In the genomic region with DNA sequence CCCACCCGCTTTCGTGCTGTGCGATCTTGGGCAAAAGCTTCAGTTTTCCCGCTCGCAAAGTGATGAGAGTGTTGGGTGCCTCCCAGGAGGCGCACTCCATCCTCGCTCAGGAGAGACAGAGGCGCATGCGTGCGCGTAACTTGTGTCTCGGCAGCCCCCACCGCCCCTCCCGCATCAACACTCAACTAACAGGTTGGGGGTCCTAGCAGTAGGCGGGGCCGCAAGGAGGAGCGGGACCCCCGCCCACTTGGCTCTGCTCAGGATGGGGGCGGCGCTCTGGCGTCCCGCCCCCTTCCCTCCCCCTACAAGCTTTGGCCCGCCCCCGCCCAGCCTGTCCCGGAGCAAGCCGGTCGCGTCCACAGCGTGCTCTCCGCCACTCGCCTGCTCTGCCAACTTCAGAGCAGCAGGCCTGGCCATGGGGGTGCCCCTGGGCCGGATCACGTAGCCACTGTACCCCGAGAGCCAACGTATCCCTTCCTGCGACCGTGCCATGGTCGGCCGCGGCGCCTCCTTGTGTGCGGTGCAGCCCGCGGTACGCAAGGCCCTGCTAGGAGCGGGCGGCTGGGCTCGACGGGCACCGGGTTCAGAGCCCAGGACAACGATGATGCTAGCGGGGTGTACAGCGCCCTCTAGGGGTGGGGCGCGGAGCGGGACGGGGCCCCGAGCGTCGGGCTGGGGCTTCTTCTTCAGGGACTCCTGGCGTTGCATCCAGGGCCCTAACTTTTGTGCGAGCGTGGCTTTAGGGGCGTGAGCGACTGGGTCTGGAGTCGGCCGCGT, we compare ENCODE assay signal across 8 mouse cellular contexts. TPM values are rescaled to one million over a fixed set of nuclear protein-coding genes. Genes with fewer than 3 reads are reported as not detected.
DNase-seq lines count a peak whose midpoint lies in the region; ATAC-seq and TF ChIP-seq lines count a peak whose summit lies in the region.

A gene (plus strand): TSS at position 334 of the 777 bp plus-strand sequence.

- H3K27me3 ChIP-seq in CH12.LX (replicated peaks): peaks cover 40% of the 10 kb centered on the region
- peaks cover 41% of the 10 kb centered on the region for H3K27me3 ChIP-seq in embryonic facial prominence, embryonic 12.5 days
- peaks cover 53% of the 10 kb centered on the region for H3K27me3 ChIP-seq in heart, embryonic 11.5 days (ENCODE audit: control insufficient read depth, insufficient read depth, low read length)
- peaks cover 63% of the 10 kb centered on the region for H3K27me3 ChIP-seq in kidney, embryonic 15.5 days

- no peak within 1 kb of the TSS for H3K27ac ChIP-seq in CH12.LX (ENCODE audit: insufficient read depth, low read depth)
- peak within 1 kb of the TSS; percentile 66 for H3K27ac ChIP-seq in embryonic facial prominence, embryonic 12.5 days
- H3K27ac ChIP-seq in heart, embryonic 11.5 days (ENCODE audit: low read depth, low read length): 0 out of 2 replicates have a peak within 1 kb of the TSS, but pooled peaks have one; percentile 5
- H3K27ac ChIP-seq in kidney, embryonic 15.5 days: peak within 1 kb of the TSS; percentile 79

- no peak within 1 kb of the TSS for H3K4me3 ChIP-seq in CH12.LX (replicated peaks in 1 of 3; ENCODE audit: low read depth in 2 of 3, low read length in 2 of 3, poor library complexity in 1 of 3)
- peak within 1 kb of the TSS; percentile 50 for H3K4me3 ChIP-seq in embryonic facial prominence, embryonic 12.5 days
- peak within 1 kb of the TSS; percentile 55 for H3K4me3 ChIP-seq in heart, embryonic 11.5 days (ENCODE audit: low read depth, low read length)
- H3K4me3 ChIP-seq in kidney, embryonic 15.5 days (replicated peaks): peak within 1 kb of the TSS; percentile 57

- no peak within 1 kb of the TSS for H3K9ac ChIP-seq in CH12.LX (ENCODE audit: insufficient read depth, low read depth)
- peak within 1 kb of the TSS; percentile 77 for H3K9ac ChIP-seq in embryonic facial prominence, embryonic 12.5 days
- peak within 1 kb of the TSS; percentile 72 for H3K9ac ChIP-seq in heart, embryonic 11.5 days (ENCODE audit: low read depth, low read length)
- peak within 1 kb of the TSS; percentile 57 for H3K9ac ChIP-seq in kidney, embryonic 15.5 days

- H3K36me3 ChIP-seq in CH12.LX (replicated peaks in 1 of 2; ENCODE audit: control insufficient read depth in 1 of 2, insufficient read depth in 1 of 2, low read length in 1 of 2): no peaks in the 10 kb centered on the region
- no peaks in the 10 kb centered on the region for H3K36me3 ChIP-seq in embryonic facial prominence, embryonic 12.5 days
- no peaks in the 10 kb centered on the region for H3K36me3 ChIP-seq in heart, embryonic 11.5 days (ENCODE audit: control insufficient read depth, insufficient read depth, low read length)
- H3K36me3 ChIP-seq in kidney, embryonic 15.5 days: no peaks in the 10 kb centered on the region

- TF ChIP-seq POLR2A in CH12.LX (IDR thresholded peaks at IDR 0.05; ENCODE audit: low read depth, low read length): no peak

- peak within 1 kb of the TSS; percentile 8; the same call in 1 of the 2 replicates for H3K4me2 ChIP-seq in CH12.LX (ENCODE audit: insufficient read depth, low read depth, poor library complexity, severe bottlenecking)
- H3K4me2 ChIP-seq in embryonic facial prominence, embryonic 12.5 days (replicated peaks): peak within 1 kb of the TSS; percentile 92
- H3K4me2 ChIP-seq in heart, embryonic 11.5 days: peak within 1 kb of the TSS; percentile 80
- peak within 1 kb of the TSS; percentile 91 for H3K4me2 ChIP-seq in kidney, embryonic 15.5 days

- peaks cover 28% of the 10 kb centered on the region for H3K9me3 ChIP-seq in CH12.LX (replicated peaks; ENCODE audit: low read length)
- H3K9me3 ChIP-seq in embryonic facial prominence, embryonic 12.5 days: no peaks in the 10 kb centered on the region
- H3K9me3 ChIP-seq in heart, embryonic 11.5 days (replicated peaks; ENCODE audit: control insufficient read depth, low read length): no peaks in the 10 kb centered on the region
- H3K9me3 ChIP-seq in kidney, embryonic 15.5 days (replicated peaks): no peaks in the 10 kb centered on the region

- in situ Hi-C loops in CH12.LX (cut with MboI; ENCODE audit: low pct_ligation_motif_present, low pct_unique_long_range_greater_than_20kb, low sequenced_read_pairs): loop anchor here (10.0 kb wide), 2 partner anchors 329 to 389 kb away; no protein-coding TSS in a partner anchor

- no peaks in the 10 kb centered on the region for H3K79me2 ChIP-seq in CH12.LX (replicated peaks; ENCODE audit: control insufficient read depth, extremely low read depth, insufficient read depth, poor library complexity, severe bottlenecking)

- no peaks in the 10 kb centered on the region for H3K4me1 ChIP-seq in CH12.LX (ENCODE audit: control insufficient read depth in 1 of 2, insufficient read depth in 2 of 2)
- H3K4me1 ChIP-seq in embryonic facial prominence, embryonic 12.5 days: peaks cover 50% of the 10 kb centered on the region
- H3K4me1 ChIP-seq in heart, embryonic 11.5 days (ENCODE audit: control insufficient read depth, insufficient read depth, low read length): peaks cover 26% of the 10 kb centered on the region
- peaks cover 53% of the 10 kb centered on the region for H3K4me1 ChIP-seq in kidney, embryonic 15.5 days

- WGBS in embryonic facial prominence, embryonic 12.5 days: under 1% methylated on average over 68 of the region's 68 CpGs
- under 1% methylated on average over 57 of the region's 68 CpGs for WGBS in heart, embryonic 11.5 days (ENCODE audit: insufficient replicate concordance)
- under 1% methylated on average over 59 of the region's 68 CpGs for WGBS in kidney, embryonic 15.5 days

- peak; percentile 68 for ATAC-seq in embryonic facial prominence, embryonic 12.5 days (ENCODE audit: insufficient number of reproducible peaks, insufficient read depth, low FRiP score, low TSS enrichment)
- peak; percentile 73 for ATAC-seq in heart, embryonic 11.5 days (replicated peaks; ENCODE audit: insufficient number of reproducible peaks, low FRiP score, low TSS enrichment)
- ATAC-seq in kidney, embryonic 15.5 days (replicated peaks; ENCODE audit: low FRiP score): peak; percentile 67
- ATAC-seq in inflammation-experienced regulatory T-cells, adult 6 months: no peak

- dilution Hi-C loops in CH12.LX (cut with MboI; ENCODE audit: extremely low pct_ligation_motif_present, extremely low pct_unique_long_range_greater_than_20kb, low sequenced_read_pairs): no loop called here

- DNase-seq in CH12.LX (ENCODE audit: extremely low read depth) (no peak), ZHBTc4 (ENCODE audit: low read depth, low spot score) (peak; percentile 91)
- peak; percentile 51 to 52 for DNase-seq in lung, adult 18-20 months
- peak; percentile 40 for DNase-seq in ovary, postnatal 14 days (ENCODE audit: low spot score)

- TF ChIP-seq EP300 in CH12.LX (IDR thresholded peaks at IDR 0.05; ENCODE audit: low read length): no peak

- TF ChIP-seq RAD21 in CH12.LX (IDR thresholded peaks at IDR 0.05; ENCODE audit: low read depth, low read length): no peak

- TF ChIP-seq CTCF in CH12.LX (conservative IDR thresholded peaks at IDR 0.05 in 1 of 2, IDR thresholded peaks at IDR 0.05 in 1 of 2; ENCODE audit: low read depth in 2 of 2, low read length in 2 of 2): peak in 1 of 2 experiments; percentile 2; a peak in 1 of 4 replicates

TF ChIP-seq in CH12.LX, 34 proteins besides CTCF, POLR2A, EP300 and RAD21:
- TF ChIP-seq ELF1 (IDR thresholded peaks at IDR 0.05; ENCODE audit: low read depth, low read length) (no peak), TCF12 (IDR thresholded peaks at IDR 0.05; ENCODE audit: low read depth, low read length) (no peak), MYC (IDR thresholded peaks at IDR 0.05; ENCODE audit: low read depth, low read length) (no peak), ZKSCAN1 (IDR thresholded peaks at IDR 0.05; ENCODE audit: borderline replicate concordance, low read depth, low read length) (no peak), MEF2A (IDR thresholded peaks at IDR 0.05; ENCODE audit: borderline replicate concordance, low read depth, low read length) (no peak), GABPA (IDR thresholded peaks at IDR 0.05; ENCODE audit: insufficient replicate concordance, low read depth, low read length) (no peak), JUN (IDR thresholded peaks at IDR 0.05; ENCODE audit: insufficient read depth, low read depth, low read length) (no peak), USF1 (IDR thresholded peaks at IDR 0.05; ENCODE audit: low read depth, low read length) (no peak), NELFE (IDR thresholded peaks at IDR 0.05; ENCODE audit: low read depth, low read length) (no peak), HCFC1 (IDR thresholded peaks at IDR 0.05; ENCODE audit: low read depth, low read length) (no peak), CHD2 (IDR thresholded peaks at IDR 0.05; ENCODE audit: low read length) (no peak), PAX5 (IDR thresholded peaks at IDR 0.05; ENCODE audit: low read length) (no peak), SMC3 (IDR thresholded peaks at IDR 0.05; ENCODE audit: low read depth, low read length) (no peak), ETS1 (conservative IDR thresholded peaks at IDR 0.05; ENCODE audit: low read depth, low read length) (no peak), UBTF (IDR thresholded peaks at IDR 0.05; ENCODE audit: low read depth, low read length) (no peak)

RNA-seq across cellular contexts. Expression of the gene that starts here (rescaled TPM):
- not detected in 2 replicates for total RNA-seq in CH12.LX (2012; rRNA removed)
- not detected in 2 replicates for total RNA-seq in CH12.LX (2014; rRNA removed)
- polyA plus RNA-seq in CH12.LX (2012; ENCODE audit: insufficient read length, low read depth): not detected in 2 replicates
- polyA plus RNA-seq in embryonic facial prominence, embryonic 12.5 days (2016; fragmentation: Nextera tagmentation; extraction: Ambion mirVana): 5.0 and 5.6 TPM in 2 replicates
- 0.89 and 1.3 TPM in 2 replicates for polyA plus RNA-seq in heart, embryonic 11.5 days (2014; fragmentation: Nextera tagmentation; extraction: Ambion mirVana)
- polyA plus RNA-seq in kidney, embryonic 15.5 days (2015; fragmentation: Nextera tagmentation; extraction: Ambion mirVana): 3.6 and 4.5 TPM in 2 replicates
- not detected for polyA plus RNA-seq in inflammation-experienced regulatory T-cells, adult 6 months (2017; shearing (Covaris generic))

Comparison
In these comparisons a context has a peak if more than half of its experiments do, and no peak if none do; other contexts are left out.
1. H3K4me2 ChIP-seq: peak in every context shown above with its lines; median percentile 92 in embryonic facial prominence, embryonic 12.5 days; 91 in kidney, embryonic 15.5 days; 80 in heart, embryonic 11.5 days; 8 in CH12.LX.
2. H3K4me3 ChIP-seq: peak in embryonic facial prominence, embryonic 12.5 days (single experiment), heart, embryonic 11.5 days (single experiment) and kidney, embryonic 15.5 days (single experiment); none in CH12.LX (0 of 3).